Mouse (Mus musculus) midbrain, embryonic 14.5 days (tissue): ENCODE results near the gene Cabin1. TPM values are rescaled to one million over a fixed set of nuclear protein-coding genes. Genes with fewer than 3 reads are reported as not detected.

Experiments used
- ATAC-seq: fragments of 200-750 bp; cut with Nextera tagmentation; 2 replicates; pipeline ENCODE4 v1.8.0; 2017; ENCODE audit warnings: moderate number of reproducible peaks, moderate library complexity; ENCODE audit not compliant: low FRiP score, low TSS enrichment
- DNase-seq: peaks from one replicate; pipeline ENCODE4 v3.0.0-alpha.2; 2015
- H3K27ac ChIP-seq: fragments of 300-500 bp; sonication (generic); replicated peaks from 2 replicates; pipeline ENCODE4 v1.5.1; 2014; ENCODE audit warnings: mild to moderate bottlenecking, low read depth, low read length, moderate library complexity
- H3K27me3 ChIP-seq: fragments of 300-500 bp; sonication (generic); 2 replicates; pipeline ENCODE4 v1.6.1; 2014; ENCODE audit warnings: low read length, control low read depth, mixed read lengths; ENCODE audit not compliant: control insufficient read depth, insufficient read depth
- H3K36me3 ChIP-seq: fragments of 300-500 bp; sonication (generic); 2 replicates; pipeline ENCODE4 v1.6.1; 2014; ENCODE audit warnings: low read length, control low read depth; ENCODE audit not compliant: control insufficient read depth, insufficient read depth
- H3K4me1 ChIP-seq: fragments of 300-500 bp; sonication (generic); 2 replicates; pipeline ENCODE4 v1.6.1; 2014; ENCODE audit warnings: mild to moderate bottlenecking, antibody characterized with exemption, low read length, control low read depth; ENCODE audit not compliant: control insufficient read depth, insufficient read depth
- H3K4me2 ChIP-seq: fragments of 300-500 bp; sonication (generic); 2 replicates; pipeline ENCODE4 v1.6.1; 2014; ENCODE audit warnings: mild to moderate bottlenecking, low read length, moderate library complexity
- H3K4me3 ChIP-seq: fragments of 300-500 bp; sonication (generic); replicated peaks from 2 replicates; pipeline ENCODE4 v1.5.1; 2014; ENCODE audit warnings: low read depth, low read length
- H3K9ac ChIP-seq: fragments of 300-500 bp; sonication (generic); replicated peaks from 2 replicates; pipeline ENCODE4 v1.6.1; 2014; ENCODE audit warnings: mild to moderate bottlenecking, low read length, moderate library complexity
- H3K9me3 ChIP-seq: fragments of 300-500 bp; sonication (generic); 2 replicates; pipeline ENCODE4 v1.6.1; 2016; ENCODE audit warnings: low read length, control low read depth, mixed read lengths; ENCODE audit not compliant: control insufficient read depth
- WGBS: fragments of 180-500 bp; shearing (Covaris S2); extraction: QIAGEN DNeasy Blood & Tissue Kit; methylation state at CpG from one replicate; pipeline ENCODE4 v1.1.7; 2014; 5-methylcytosine and 5-hydroxymethylcytosine counted together
- polyA plus RNA-seq: library from polyadenylated mRNA; unstranded; fragments of >200 nt; fragmentation: Nextera tagmentation; extraction: Ambion mirVana; gene quantifications from 2 replicates; pipeline ENCODE4 v1.2.1, GENCODE M21; 2014

The Cabin1 gene
- polyA plus RNA-seq, 1 experiment from 2014 or later: 54.5 TPM

GRCm38 (mm10) chr10:75744017-75744416, 20.1 kb downstream of the Cabin1 start:
- ATAC-seq (peak; percentile 81), DNase-seq (peak; percentile 93)
- Histone ChIP-seq H3K27me3 (no peaks in the 10 kb centered on the region), H3K27ac (no peak overlapping the region), H3K4me2 (no peak overlapping the region), H3K9ac (no peak overlapping the region), H3K9me3 (no peaks in the 10 kb centered on the region), H3K36me3 (peaks cover 87% of the 10 kb centered on the region), H3K4me3 (no peak overlapping the region), H3K4me1 (no peaks in the 10 kb centered on the region)
- WGBS: 44% methylated on average over 3 of the region's 3 CpGs

DNA sequence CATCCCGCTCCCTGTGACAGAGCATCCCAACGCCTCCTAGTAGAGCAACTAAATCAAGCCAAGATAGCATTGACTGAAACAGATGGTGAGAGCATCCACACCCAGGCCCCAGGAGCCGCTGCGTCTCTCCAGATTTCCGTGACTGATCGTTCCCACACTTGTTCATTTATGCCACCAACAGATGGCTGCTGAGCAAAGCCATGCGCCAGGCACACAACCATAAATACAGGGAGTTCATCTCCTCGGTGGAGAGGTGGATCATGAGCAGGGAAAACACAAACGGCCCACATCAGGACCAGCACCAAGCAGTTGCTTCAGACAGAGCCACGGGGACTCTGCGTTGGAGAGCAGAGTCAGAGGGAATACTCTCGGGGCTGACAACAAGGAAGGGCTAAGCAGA, 20.8 kb downstream of the Cabin1 start:
- no peak for ATAC-seq
- Histone ChIP-seq H3K9me3 (no peaks in the 10 kb centered on the region), H3K27ac (no peak overlapping the region), H3K9ac (no peak overlapping the region), H3K36me3 (peaks cover 90% of the 10 kb centered on the region), H3K4me2 (no peak overlapping the region), H3K27me3 (no peaks in the 10 kb centered on the region), H3K4me3 (no peak overlapping the region), H3K4me1 (no peaks in the 10 kb centered on the region)
- no peak for DNase-seq
- WGBS: 94% methylated on average over 12 of the region's 12 CpGs

- no peak for ATAC-seq
- Histone ChIP-seq H3K36me3 (peaks cover 90% of the 10 kb centered on the region), H3K27ac (no peak overlapping the region), H3K9me3 (no peaks in the 10 kb centered on the region), H3K4me1 (no peaks in the 10 kb centered on the region), H3K4me3 (no peak overlapping the region), H3K27me3 (no peaks in the 10 kb centered on the region), H3K9ac (no peak overlapping the region), H3K4me2 (no peak overlapping the region)
- WGBS: 96% methylated on average over 3 of the region's 3 CpGs
- DNase-seq: no peak
Observed at GRCm38 (mm10) chr10:75740866-75741265, 23.3 kb downstream of the Cabin1 start.

DNA sequence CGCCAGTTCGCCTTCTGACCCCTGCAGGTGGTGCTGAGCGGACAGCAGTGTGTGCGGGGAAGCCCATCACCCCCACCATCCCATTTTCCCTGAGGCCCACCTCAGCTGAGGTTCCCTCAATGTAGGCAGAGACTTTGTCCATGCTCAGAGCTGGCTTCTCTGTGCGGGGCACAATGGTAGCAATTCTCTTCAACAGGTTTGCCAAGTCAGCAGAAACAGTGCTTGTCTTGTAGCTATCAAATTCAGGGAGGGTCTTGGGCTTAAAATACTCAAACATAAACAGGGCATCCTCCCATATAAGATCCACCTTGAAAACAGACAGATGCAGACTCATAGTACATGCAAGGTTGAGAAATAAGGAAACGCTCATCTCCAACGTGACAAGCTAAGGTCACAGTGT, 38.7 kb downstream of the Cabin1 start:
- H3K9me3 ChIP-seq: no peaks in the 10 kb centered on the region
- no peak overlapping the region for H3K4me2 ChIP-seq
- no peak overlapping the region for H3K4me3 ChIP-seq
- H3K27ac ChIP-seq: no peak overlapping the region
- H3K36me3 ChIP-seq: peaks cover 89% of the 10 kb centered on the region
- WGBS: 96% methylated on average over 7 of the region's 7 CpGs
- DNase-seq: no peak
- H3K27me3 ChIP-seq: no peaks in the 10 kb centered on the region
- no peak overlapping the region for H3K9ac ChIP-seq
- no peaks in the 10 kb centered on the region for H3K4me1 ChIP-seq
- no peak for ATAC-seq

- 90% methylated on average over 5 of the region's 5 CpGs for WGBS
- H3K4me1 ChIP-seq: no peaks in the 10 kb centered on the region
- H3K27ac ChIP-seq: no peak overlapping the region
- H3K4me3 ChIP-seq: no peak overlapping the region
- H3K27me3 ChIP-seq: no peaks in the 10 kb centered on the region
- no peak overlapping the region for H3K4me2 ChIP-seq
- no peak for DNase-seq
- H3K9ac ChIP-seq: no peak overlapping the region
- H3K9me3 ChIP-seq: no peaks in the 10 kb centered on the region
- peaks cover 94% of the 10 kb centered on the region for H3K36me3 ChIP-seq
- no peak for ATAC-seq
Observed at GRCm38 (mm10) chr10:75720215-75720614, 43.9 kb downstream of the Cabin1 start.

- Histone ChIP-seq H3K36me3 (peaks cover 91% of the 10 kb centered on the region), H3K27ac (no peak overlapping the region), H3K9me3 (no peaks in the 10 kb centered on the region), H3K9ac (no peak overlapping the region), H3K27me3 (no peaks in the 10 kb centered on the region), H3K4me3 (no peak overlapping the region), H3K4me2 (no peak overlapping the region), H3K4me1 (no peaks in the 10 kb centered on the region)
- no peak for ATAC-seq
- DNase-seq: no peak
- WGBS: 90% methylated on average over 3 of the region's 3 CpGs
Observed at GRCm38 (mm10) chr10:75714795-75715194, 49.3 kb downstream of the Cabin1 start.

DNA sequence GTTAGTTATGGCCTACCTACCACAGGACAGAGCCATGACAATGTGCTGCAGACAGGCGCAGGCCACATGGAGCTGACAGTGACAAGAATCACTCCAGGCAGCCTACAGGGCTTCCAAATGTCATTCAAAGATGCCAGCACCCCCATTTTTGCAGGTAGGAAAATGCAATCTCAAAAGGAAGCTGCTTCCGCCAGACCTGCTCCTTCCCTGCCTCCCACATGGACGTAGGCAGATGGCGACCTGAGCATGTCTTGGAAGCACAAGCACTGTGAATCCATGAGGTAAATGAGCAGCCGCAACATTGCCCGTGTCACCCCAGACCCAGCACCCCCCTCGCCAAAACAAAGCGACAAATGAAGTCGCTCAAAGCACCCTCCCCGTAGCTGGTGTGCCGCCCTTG, 51.1 kb downstream of the Cabin1 start:
- H3K36me3 ChIP-seq: peaks cover 91% of the 10 kb centered on the region
- DNase-seq: no peak
- no peak overlapping the region for H3K27ac ChIP-seq
- no peaks in the 10 kb centered on the region for H3K9me3 ChIP-seq
- H3K9ac ChIP-seq: no peak overlapping the region
- ATAC-seq: no peak
- H3K27me3 ChIP-seq: no peaks in the 10 kb centered on the region
- H3K4me2 ChIP-seq: no peak overlapping the region
- 92% methylated on average over 11 of the region's 11 CpGs for WGBS
- H3K4me3 ChIP-seq: no peak overlapping the region
- H3K4me1 ChIP-seq: no peaks in the 10 kb centered on the region

DNA sequence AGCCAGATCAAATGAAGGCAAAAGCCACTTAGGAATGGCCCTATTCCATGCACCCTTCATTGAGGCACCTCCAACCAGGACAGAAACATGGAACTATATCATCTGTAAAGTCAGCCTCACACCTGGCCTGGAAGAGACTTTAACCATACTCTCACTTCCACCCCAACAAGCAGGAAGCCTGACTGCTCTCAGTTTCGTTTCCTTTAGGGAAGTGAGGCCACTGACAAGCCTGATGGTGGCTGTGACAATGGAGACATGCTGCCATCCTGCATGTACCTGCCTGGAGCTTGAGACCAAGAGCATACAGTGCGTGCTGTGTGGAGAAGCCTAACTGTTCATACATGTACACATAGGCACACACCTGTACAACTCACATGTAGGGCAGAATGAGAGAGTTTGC, 53.9 kb downstream of the Cabin1 start:
- H3K4me3 ChIP-seq: no peak overlapping the region
- no peak overlapping the region for H3K4me2 ChIP-seq
- DNase-seq (no peak), ATAC-seq (no peak)
- H3K4me1 ChIP-seq: no peaks in the 10 kb centered on the region; the same call in 1 of the 2 replicates
- H3K36me3 ChIP-seq: peaks cover 72% of the 10 kb centered on the region
- no peaks in the 10 kb centered on the region for H3K27me3 ChIP-seq
- no peak overlapping the region for H3K9ac ChIP-seq
- WGBS: 94% methylated on average over 2 of the region's 2 CpGs
- H3K9me3 ChIP-seq: no peaks in the 10 kb centered on the region
- H3K27ac ChIP-seq: no peak overlapping the region

- no peak overlapping the region for H3K27ac ChIP-seq
- no peaks in the 10 kb centered on the region for H3K9me3 ChIP-seq
- WGBS: 91% methylated on average over 9 of the region's 9 CpGs
- no peak overlapping the region for H3K4me2 ChIP-seq
- peaks cover 64% of the 10 kb centered on the region for H3K36me3 ChIP-seq
- no peak overlapping the region for H3K4me3 ChIP-seq
- no peak overlapping the region for H3K9ac ChIP-seq
- no peaks in the 10 kb centered on the region for H3K27me3 ChIP-seq
- peaks cover 8% of the 10 kb centered on the region for H3K4me1 ChIP-seq
- DNase-seq (no peak), ATAC-seq (no peak)
Observed at GRCm38 (mm10) chr10:75709261-75709660, 54.9 kb downstream of the Cabin1 start.
